8 mouse cellular contexts compared by ENCODE assay signal in genomic region chr11:4987487-4987852, GRCm38 (mm10). TPM values are rescaled to one million over a fixed set of nuclear protein-coding genes. Genes with fewer than 3 reads are reported as not detected.
DNase-seq lines count a peak whose midpoint lies in the region; ATAC-seq lines count a peak whose summit lies in the region.

No protein-coding gene starts in this region.

- H3K4me2 ChIP-seq in heart, embryonic 15.5 days = peak overlapping the region; percentile 80
- H3K4me2 ChIP-seq in hindbrain, embryonic 12.5 days (replicated peaks) = peak overlapping the region; percentile 90
- peak overlapping the region; percentile 92 for H3K4me2 ChIP-seq in midbrain, embryonic 13.5 days (replicated peaks)

- H3K4me3 ChIP-seq in heart, embryonic 15.5 days = peak overlapping the region; percentile 68
- peak overlapping the region; percentile 80 for H3K4me3 ChIP-seq in hindbrain, embryonic 12.5 days
- H3K4me3 ChIP-seq in midbrain, embryonic 13.5 days (replicated peaks) = peak overlapping the region; percentile 79

- ATAC-seq in heart, embryonic 15.5 days (replicated peaks; ENCODE audit: insufficient number of reproducible peaks, insufficient read depth, low FRiP score, low read depth) = no peak
- ATAC-seq in hindbrain, embryonic 12.5 days (ENCODE audit: low FRiP score) = 0 out of 2 replicates have a peak, but pooled peaks have one; percentile 7
- no peak; the same call in 1 of the 2 replicates for ATAC-seq in midbrain, embryonic 13.5 days
- no peak for ATAC-seq in monocyte, adult 5-6 weeks (replicated peaks; ENCODE audit: insufficient number of reproducible peaks, low FRiP score, low TSS enrichment, poor library complexity, severe bottlenecking)

- H3K36me3 ChIP-seq in heart, embryonic 15.5 days = no peaks in the 10 kb centered on the region; the same call in 1 of the 2 replicates
- H3K36me3 ChIP-seq in hindbrain, embryonic 12.5 days = peaks cover 9% of the 10 kb centered on the region
- H3K36me3 ChIP-seq in midbrain, embryonic 13.5 days = peaks cover 11% of the 10 kb centered on the region

- peaks cover 28% of the 10 kb centered on the region for H3K4me1 ChIP-seq in heart, embryonic 15.5 days (replicated peaks)
- H3K4me1 ChIP-seq in hindbrain, embryonic 12.5 days = peaks cover 15% of the 10 kb centered on the region
- H3K4me1 ChIP-seq in midbrain, embryonic 13.5 days (replicated peaks) = peaks cover 18% of the 10 kb centered on the region

- H3K27ac ChIP-seq in heart, embryonic 15.5 days = no peak overlapping the region; the same call in 1 of the 2 replicates
- H3K27ac ChIP-seq in hindbrain, embryonic 12.5 days = no peak overlapping the region
- 0 out of 2 replicates have a peak overlapping the region, but pooled peaks have one; percentile 62 for H3K27ac ChIP-seq in midbrain, embryonic 13.5 days

- whole genome bisulfite sequencing in heart, embryonic 15.5 days = 48% methylated on average over 11 of the region's 11 CpGs
- WGBS in hindbrain, embryonic 12.5 days = 55% methylated on average over 11 of the region's 11 CpGs
- 66% methylated on average over 11 of the region's 11 CpGs for WGBS in midbrain, embryonic 13.5 days

- no peak for DNase-seq in heart, adult 9 months (ENCODE audit: low spot score in 2 of 2)
- peak; percentile 1 for DNase-seq in T-cell, adult 2 months (ENCODE audit: low spot score)
- no peak for DNase-seq in right cerebral cortex, postnatal 10 days (ENCODE audit: low spot score in 2 of 2)
- no peak for DNase-seq in urinary bladder, postnatal 25 days (ENCODE audit: low spot score)

- H3K9me3 ChIP-seq in heart, embryonic 15.5 days (replicated peaks) = no peaks in the 10 kb centered on the region
- no peaks in the 10 kb centered on the region for H3K9me3 ChIP-seq in hindbrain, embryonic 12.5 days (replicated peaks)
- no peaks in the 10 kb centered on the region for H3K9me3 ChIP-seq in midbrain, embryonic 13.5 days

- H3K9ac ChIP-seq in heart, embryonic 15.5 days = peak overlapping the region; percentile 68
- H3K9ac ChIP-seq in hindbrain, embryonic 12.5 days = peak overlapping the region; percentile 84
- H3K9ac ChIP-seq in midbrain, embryonic 13.5 days (replicated peaks) = peak overlapping the region; percentile 87

- no peaks in the 10 kb centered on the region for H3K27me3 ChIP-seq in heart, embryonic 15.5 days
- no peaks in the 10 kb centered on the region for H3K27me3 ChIP-seq in hindbrain, embryonic 12.5 days
- 0 out of 2 replicates have a peak, but pooled peaks cover 2% of the 10 kb centered on the region for H3K27me3 ChIP-seq in midbrain, embryonic 13.5 days

RNA-seq across cellular contexts. Expression of gene Ap1b1, which starts 0.8 kb away (rescaled TPM):
- polyA plus RNA-seq in heart, embryonic 15.5 days (2015; fragmentation: Nextera tagmentation; extraction: Ambion mirVana) = 32.1 and 44.9 TPM in 2 replicates
- polyA plus RNA-seq in hindbrain, embryonic 12.5 days (2016; fragmentation: Nextera tagmentation; extraction: Ambion mirVana) = 76.4 and 83.3 TPM in 2 replicates
- polyA plus RNA-seq in midbrain, embryonic 13.5 days (2015; fragmentation: Nextera tagmentation; extraction: Ambion mirVana) = 87.2 and 93.9 TPM in 2 replicates
- total RNA-seq in monocyte, adult 5-6 weeks (2017) = 22.9 to 57.1 TPM (median 40.8 TPM) in 3 replicates

RNA-seq across cellular contexts. Expression of gene Nefh, which starts 39.6 kb away (rescaled TPM):
- polyA plus RNA-seq in heart, embryonic 15.5 days (2015; fragmentation: Nextera tagmentation; extraction: Ambion mirVana) = 0.13 and 0.60 TPM in 2 replicates
- polyA plus RNA-seq in hindbrain, embryonic 12.5 days (2016; fragmentation: Nextera tagmentation; extraction: Ambion mirVana) = 1.4 and 1.5 TPM in 2 replicates
- polyA plus RNA-seq in midbrain, embryonic 13.5 days (2015; fragmentation: Nextera tagmentation; extraction: Ambion mirVana) = 1.2 TPM in 2 replicates
- 0.38 to 0.49 TPM in 2 of 3 replicates, not detected in the other for total RNA-seq in monocyte, adult 5-6 weeks (2017)
